Mouse (Mus musculus): ENCODE results near the gene Rnf39. TPM values are rescaled to one million over a fixed set of nuclear protein-coding genes. Genes with fewer than 3 reads are reported as not detected.

The Rnf39 gene
- polyA plus RNA-seq, 1 experiment from 2014 or later: 2.6 TPM

GRCm38 (mm10) chr17:36970316-36970890 is 27.7 kb downstream of the Rnf39 start:
- no peaks in the 10 kb centered on the region for H3K36me3 ChIP-seq (ENCODE audit: control insufficient read depth, insufficient read depth, low read length)
- no peak for ATAC-seq
- H3K4me2 ChIP-seq (ENCODE audit: low read length): no peak overlapping the region
- no peak overlapping the region for H3K27ac ChIP-seq (ENCODE audit: low read depth, low read length)
- no peaks in the 10 kb centered on the region for H3K27me3 ChIP-seq (replicated peaks; ENCODE audit: control insufficient read depth, insufficient read depth, low read length)
- H3K9me3 ChIP-seq (ENCODE audit: control insufficient read depth, low read length): no peaks in the 10 kb centered on the region
- no peak overlapping the region for H3K4me3 ChIP-seq (ENCODE audit: low read length)
- 83% methylated on average over 14 of the region's 14 CpGs for WGBS
- no peaks in the 10 kb centered on the region for H3K4me1 ChIP-seq (ENCODE audit: control insufficient read depth, insufficient read depth, low read depth, low read length)
- no peak overlapping the region for H3K9ac ChIP-seq (ENCODE audit: low read depth, low read length)

GRCm38 (mm10) chr17:36971172-36971850 is 28.6 kb downstream of the Rnf39 start:
- Histone ChIP-seq H3K4me1 (ENCODE audit: control insufficient read depth, insufficient read depth, low read depth, low read length) (no peaks in the 10 kb centered on the region), H3K27me3 (replicated peaks; ENCODE audit: control insufficient read depth, insufficient read depth, low read length) (no peaks in the 10 kb centered on the region), H3K27ac (ENCODE audit: low read depth, low read length) (no peak overlapping the region), H3K9ac (ENCODE audit: low read depth, low read length) (no peak overlapping the region), H3K4me2 (ENCODE audit: low read length) (no peak overlapping the region), H3K36me3 (ENCODE audit: control insufficient read depth, insufficient read depth, low read length) (no peaks in the 10 kb centered on the region), H3K9me3 (ENCODE audit: control insufficient read depth, low read length) (no peaks in the 10 kb centered on the region), H3K4me3 (ENCODE audit: low read length) (no peak overlapping the region)
- no peak for ATAC-seq
- WGBS: 82% methylated on average over 6 of the region's 6 CpGs

GRCm38 (mm10) chr17:36972791-36973190 is 30.1 kb downstream of the Rnf39 start:
- 85% methylated on average over 3 of the region's 3 CpGs for WGBS
- no peak for ATAC-seq
- no peaks in the 10 kb centered on the region for H3K27me3 ChIP-seq (replicated peaks; ENCODE audit: control insufficient read depth, insufficient read depth, low read length)
- no peak overlapping the region for H3K27ac ChIP-seq (ENCODE audit: low read depth, low read length)
- H3K4me2 ChIP-seq (ENCODE audit: low read length): no peak overlapping the region
- no peaks in the 10 kb centered on the region for H3K36me3 ChIP-seq (ENCODE audit: control insufficient read depth, insufficient read depth, low read length)
- H3K4me3 ChIP-seq (ENCODE audit: low read length): no peak overlapping the region
- no peak overlapping the region for H3K9ac ChIP-seq (ENCODE audit: low read depth, low read length)
- no peaks in the 10 kb centered on the region for H3K4me1 ChIP-seq (ENCODE audit: control insufficient read depth, insufficient read depth, low read depth, low read length)
- no peaks in the 10 kb centered on the region for H3K9me3 ChIP-seq (ENCODE audit: control insufficient read depth, low read length)

- no peak overlapping the region for H3K4me2 ChIP-seq (ENCODE audit: low read length)
- H3K27ac ChIP-seq (ENCODE audit: low read depth, low read length): no peak overlapping the region
- WGBS: 74% methylated on average over 8 of the region's 8 CpGs
- H3K36me3 ChIP-seq (ENCODE audit: control insufficient read depth, insufficient read depth, low read length): no peaks in the 10 kb centered on the region
- H3K9me3 ChIP-seq (ENCODE audit: control insufficient read depth, low read length): no peaks in the 10 kb centered on the region
- H3K4me1 ChIP-seq (ENCODE audit: control insufficient read depth, insufficient read depth, low read depth, low read length): no peaks in the 10 kb centered on the region
- H3K9ac ChIP-seq (ENCODE audit: low read depth, low read length): no peak overlapping the region
- H3K4me3 ChIP-seq (ENCODE audit: low read length): no peak overlapping the region
- ATAC-seq: no peak
- no peaks in the 10 kb centered on the region for H3K27me3 ChIP-seq (replicated peaks; ENCODE audit: control insufficient read depth, insufficient read depth, low read length)
These were observed 30.6 kb downstream of the Rnf39 start for GRCm38 (mm10) chr17:36973271-36973787.

- Histone ChIP-seq H3K27me3 (replicated peaks; ENCODE audit: control insufficient read depth, insufficient read depth, low read length) (no peaks in the 10 kb centered on the region), H3K36me3 (ENCODE audit: control insufficient read depth, insufficient read depth, low read length) (no peaks in the 10 kb centered on the region), H3K27ac (ENCODE audit: low read depth, low read length) (no peak within 1 kb of the TSS), H3K9ac (ENCODE audit: low read depth, low read length) (no peak within 1 kb of the TSS), H3K4me2 (ENCODE audit: low read length) (0 out of 2 replicates have a peak within 1 kb of the TSS, but pooled peaks have one; percentile 16), H3K9me3 (ENCODE audit: control insufficient read depth, low read length) (no peaks in the 10 kb centered on the region), H3K4me3 (ENCODE audit: low read length) (no peak within 1 kb of the TSS), H3K4me1 (ENCODE audit: control insufficient read depth, insufficient read depth, low read depth, low read length) (no peaks in the 10 kb centered on the region)
- ATAC-seq: no peak
- 17% methylated on average over 18 of the region's 18 CpGs for whole genome bisulfite sequencing
These were observed 38.6 kb downstream of the Rnf39 start, which contains the start of gene 2410137M14Rik for GRCm38 (mm10) chr17:36981221-36981813. Gene 2410137M14Rik (minus strand): TSS chr17:36981237.

- Histone ChIP-seq H3K27ac (ENCODE audit: low read depth, low read length) (no peak overlapping the region), H3K4me2 (ENCODE audit: low read length) (no peak overlapping the region), H3K9ac (ENCODE audit: low read depth, low read length) (no peak overlapping the region), H3K4me1 (ENCODE audit: control insufficient read depth, insufficient read depth, low read depth, low read length) (no peaks in the 10 kb centered on the region), H3K9me3 (ENCODE audit: control insufficient read depth, low read length) (no peaks in the 10 kb centered on the region), H3K4me3 (ENCODE audit: low read length) (no peak overlapping the region), H3K27me3 (replicated peaks; ENCODE audit: control insufficient read depth, insufficient read depth, low read length) (no peaks in the 10 kb centered on the region), H3K36me3 (ENCODE audit: control insufficient read depth, insufficient read depth, low read length) (no peaks in the 10 kb centered on the region)
- WGBS: 15% methylated on average over 4 of the region's 4 CpGs
- no peak for ATAC-seq
These were observed 39.1 kb downstream of the Rnf39 start for GRCm38 (mm10) chr17:36981845-36982244.

- Histone ChIP-seq H3K4me1 (ENCODE audit: control insufficient read depth, insufficient read depth, low read depth, low read length) (no peaks in the 10 kb centered on the region), H3K4me2 (ENCODE audit: low read length) (no peak overlapping the region), H3K9ac (ENCODE audit: low read depth, low read length) (no peak overlapping the region), H3K27me3 (replicated peaks; ENCODE audit: control insufficient read depth, insufficient read depth, low read length) (no peaks in the 10 kb centered on the region; the same call in 1 of the 2 replicates), H3K4me3 (ENCODE audit: low read length) (no peak overlapping the region), H3K9me3 (ENCODE audit: control insufficient read depth, low read length) (no peaks in the 10 kb centered on the region), H3K36me3 (ENCODE audit: control insufficient read depth, insufficient read depth, low read length) (no peaks in the 10 kb centered on the region), H3K27ac (ENCODE audit: low read depth, low read length) (no peak overlapping the region)
- WGBS: 44% methylated on average over 5 of the region's 5 CpGs
- ATAC-seq: no peak
These were observed 39.8 kb downstream of the Rnf39 start for GRCm38 (mm10) chr17:36982253-36983155.

- no peaks in the 10 kb centered on the region for H3K4me1 ChIP-seq (ENCODE audit: control insufficient read depth, insufficient read depth, low read depth, low read length)
- H3K9ac ChIP-seq (ENCODE audit: low read depth, low read length): no peak overlapping the region
- H3K4me2 ChIP-seq (ENCODE audit: low read length): peak overlapping the region; percentile 16; the same call in 1 of the 2 replicates
- WGBS: 7% methylated on average over 24 of the region's 24 CpGs
- H3K4me3 ChIP-seq (ENCODE audit: low read length): peak overlapping the region; percentile 6; the same call in 1 of the 2 replicates
- H3K27me3 ChIP-seq (replicated peaks; ENCODE audit: control insufficient read depth, insufficient read depth, low read length): peaks cover 2% of the 10 kb centered on the region; the same call in 1 of the 2 replicates
- H3K36me3 ChIP-seq (ENCODE audit: control insufficient read depth, insufficient read depth, low read length): no peaks in the 10 kb centered on the region
- peak; percentile 69 for ATAC-seq
- no peaks in the 10 kb centered on the region for H3K9me3 ChIP-seq (ENCODE audit: control insufficient read depth, low read length)
- H3K27ac ChIP-seq (ENCODE audit: low read depth, low read length): no peak overlapping the region
These were observed 45.8 kb downstream of the Rnf39 start for GRCm38 (mm10) chr17:36988475-36988874.

All from hindbrain, embryonic 16.5 days (tissue).